Mouse (Mus musculus) kidney, embryonic 16.5 days (tissue): Measurements from ENCODE around the gene Gm16253. TPM values are rescaled to one million over a fixed set of nuclear protein-coding genes. Genes with fewer than 3 reads are reported as not detected.

Experiments
- ATAC-seq: fragments of 200-750 bp; cut with Nextera tagmentation; 2 replicates; pipeline ENCODE4 v1.8.0; 2017; ENCODE audit warnings: moderate TSS enrichment; ENCODE audit not compliant: low FRiP score, low TSS enrichment
- H3K27ac ChIP-seq: fragments of 300-500 bp; sonication (generic); 2 replicates; pipeline ENCODE4 v1.5.1; 2014; ENCODE audit warnings: low read length
- H3K27me3 ChIP-seq: fragments of 300-500 bp; sonication (generic); 2 replicates; pipeline ENCODE4 v1.6.1; 2014; ENCODE audit warnings: low read length, control low read depth, mixed read lengths; ENCODE audit not compliant: insufficient read depth
- H3K36me3 ChIP-seq: fragments of 300-500 bp; sonication (generic); 2 replicates; pipeline ENCODE4 v1.6.1; 2014; ENCODE audit warnings: low read length, control low read depth, mixed read lengths; ENCODE audit not compliant: insufficient read depth
- H3K4me1 ChIP-seq: fragments of 300-500 bp; sonication (generic); 2 replicates; pipeline ENCODE4 v1.6.1; 2014; ENCODE audit warnings: low read length, control low read depth, mixed read lengths; ENCODE audit not compliant: insufficient read depth
- H3K4me2 ChIP-seq: fragments of 300-500 bp; sonication (generic); replicated peaks from 2 replicates; pipeline ENCODE4 v1.6.1; 2014; ENCODE audit warnings: low read depth, low read length
- H3K4me3 ChIP-seq: fragments of 300-500 bp; sonication (generic); 2 replicates; pipeline ENCODE4 v1.5.1; 2014; ENCODE audit warnings: mild to moderate bottlenecking, low read length
- H3K9ac ChIP-seq: fragments of 300-500 bp; sonication (generic); replicated peaks from 2 replicates; pipeline ENCODE4 v1.6.1; 2014; ENCODE audit warnings: low read length
- H3K9me3 ChIP-seq: fragments of 300-500 bp; sonication (generic); 2 replicates; pipeline ENCODE4 v1.6.1; 2016; ENCODE audit warnings: low read length, control low read depth
- WGBS: fragments of 180-500 bp; shearing (Covaris S2); extraction: QIAGEN DNeasy Blood & Tissue Kit; methylation state at CpG from one replicate; pipeline ENCODE4 v1.1.7; 2014; 5-methylcytosine and 5-hydroxymethylcytosine counted together
- polyA plus RNA-seq: library from polyadenylated mRNA; unstranded; fragments of >200 nt; fragmentation: Nextera tagmentation; extraction: Ambion mirVana; gene quantifications from 2 replicates; pipeline ENCODE4 v1.2.1, GENCODE M21; 2015

Gm16253 gene
- polyA plus RNA-seq, 1 experiment from 2014 or later = 1.3 TPM

DNA sequence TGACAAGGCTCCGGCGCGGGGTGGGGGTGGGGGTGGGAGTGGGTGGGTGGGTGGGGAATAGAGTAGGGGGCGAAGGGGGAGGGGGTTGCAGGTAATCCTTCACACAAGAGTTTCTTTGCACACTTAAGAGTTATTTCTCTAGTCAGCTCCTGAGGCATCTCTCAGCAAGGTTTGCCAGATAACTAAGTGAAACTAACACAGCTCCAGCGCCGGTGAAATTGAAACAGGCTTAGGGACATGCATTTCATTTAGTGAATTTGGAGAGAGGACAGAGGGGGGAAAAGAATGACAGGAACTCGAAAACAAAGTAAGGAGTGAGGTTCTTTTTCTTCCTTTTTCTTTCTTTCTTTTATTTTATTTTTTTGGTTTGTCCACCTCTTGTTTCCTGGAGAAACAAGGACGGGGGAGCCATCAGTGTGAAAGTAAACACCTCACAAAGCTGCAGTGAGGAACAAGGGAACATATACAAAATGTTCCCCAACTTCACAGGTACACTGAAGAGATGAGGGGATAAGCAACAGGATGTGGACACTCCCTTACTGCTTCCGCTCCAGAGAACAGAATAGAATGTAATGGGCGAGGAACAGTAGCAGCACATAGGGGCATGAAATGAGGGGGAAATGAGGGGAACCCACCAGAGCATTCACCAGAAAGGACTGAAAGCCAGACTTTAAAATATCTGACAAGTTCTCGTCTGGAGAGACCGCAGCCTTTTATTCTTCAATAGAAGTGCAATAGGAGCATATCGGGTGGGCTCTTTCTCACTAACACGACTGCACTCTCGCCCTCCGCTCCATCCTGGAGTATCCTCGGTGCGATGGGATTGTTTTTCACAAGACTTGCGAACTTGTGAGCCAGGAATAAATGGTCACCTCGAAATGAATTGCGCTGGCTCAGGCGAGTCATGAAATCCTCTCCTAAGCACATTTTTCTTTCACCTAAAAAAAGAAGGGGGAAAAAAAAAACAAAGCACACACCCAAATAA, 19.8 kb upstream of the Gm16253 start:
- peaks cover 20% of the 10 kb centered on the region for H3K36me3 ChIP-seq
- peaks cover 52% of the 10 kb centered on the region for H3K4me1 ChIP-seq
- H3K9me3 ChIP-seq = no peaks in the 10 kb centered on the region
- peak overlapping the region; percentile 89 for H3K4me2 ChIP-seq
- peak overlapping the region; percentile 85 for H3K9ac ChIP-seq
- ATAC-seq = no peak
- WGBS = 6% methylated on average over 22 of the region's 22 CpGs
- H3K27ac ChIP-seq = peak overlapping the region; percentile 98
- H3K27me3 ChIP-seq = no peaks in the 10 kb centered on the region
- H3K4me3 ChIP-seq = peak overlapping the region; percentile 93

DNA sequence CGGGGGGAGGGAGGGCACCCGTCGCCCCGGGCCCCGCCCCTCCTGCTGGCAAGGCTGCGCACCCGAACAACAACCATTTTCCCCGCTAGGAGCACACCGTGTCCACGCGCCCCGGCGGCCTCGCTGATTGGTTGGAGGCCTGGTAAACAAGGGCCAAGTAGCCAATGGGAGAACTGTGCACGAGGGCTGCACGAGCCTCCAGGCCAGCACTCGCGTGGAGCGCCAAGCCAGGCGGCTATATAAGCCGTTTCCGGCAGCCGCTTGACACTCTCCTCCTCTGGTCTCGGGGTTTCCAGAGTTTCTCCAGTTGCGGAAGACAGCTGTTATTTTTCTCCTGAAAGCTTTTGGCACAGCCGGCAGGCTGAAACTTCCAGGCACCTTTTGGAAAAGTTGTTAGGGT, 19.1 kb upstream of the Gm16253 start, which contains the start of gene Txnip:
Gene Txnip, plus strand, starts transcription at position 264 of the 400 bp plus-strand sequence.
- Histone ChIP-seq H3K9me3 (no peaks in the 10 kb centered on the region), H3K9ac (peak within 1 kb of the TSS; percentile 97), H3K4me3 (peak within 1 kb of the TSS; percentile 93), H3K27ac (peak within 1 kb of the TSS; percentile 98), H3K27me3 (no peaks in the 10 kb centered on the region), H3K4me1 (peaks cover 54% of the 10 kb centered on the region), H3K4me2 (peak within 1 kb of the TSS; percentile 89), H3K36me3 (peaks cover 20% of the 10 kb centered on the region)
- under 1% methylated on average over 26 of the region's 26 CpGs for WGBS
- peak; percentile 99 for ATAC-seq

GRCm38 (mm10) chr3:96558159-96558558, 18.6 kb upstream of the Gm16253 start:
- Histone ChIP-seq H3K9me3 (no peaks in the 10 kb centered on the region), H3K27me3 (no peaks in the 10 kb centered on the region), H3K9ac (peak overlapping the region; percentile 97), H3K4me2 (peak overlapping the region; percentile 73), H3K4me1 (peaks cover 54% of the 10 kb centered on the region), H3K36me3 (peaks cover 20% of the 10 kb centered on the region), H3K4me3 (peak overlapping the region; percentile 93), H3K27ac (peak overlapping the region; percentile 97)
- 0% methylated on average over 17 of the region's 17 CpGs for WGBS
- no peak; the same call in 1 of the 2 replicates for ATAC-seq

- peaks cover 20% of the 10 kb centered on the region for H3K36me3 ChIP-seq
- no peak for ATAC-seq
- H3K4me1 ChIP-seq = peaks cover 54% of the 10 kb centered on the region
- peak overlapping the region; percentile 93 for H3K4me3 ChIP-seq
- peak overlapping the region; percentile 73 for H3K4me2 ChIP-seq
- H3K9me3 ChIP-seq = no peaks in the 10 kb centered on the region
- no peaks in the 10 kb centered on the region for H3K27me3 ChIP-seq
- WGBS = 18% methylated on average over 10 of the region's 10 CpGs
- H3K27ac ChIP-seq = peak overlapping the region; percentile 97
- peak overlapping the region; percentile 97 for H3K9ac ChIP-seq
Measured at GRCm38 (mm10) chr3:96558668-96559196, 18.1 kb upstream of the Gm16253 start.

DNA sequence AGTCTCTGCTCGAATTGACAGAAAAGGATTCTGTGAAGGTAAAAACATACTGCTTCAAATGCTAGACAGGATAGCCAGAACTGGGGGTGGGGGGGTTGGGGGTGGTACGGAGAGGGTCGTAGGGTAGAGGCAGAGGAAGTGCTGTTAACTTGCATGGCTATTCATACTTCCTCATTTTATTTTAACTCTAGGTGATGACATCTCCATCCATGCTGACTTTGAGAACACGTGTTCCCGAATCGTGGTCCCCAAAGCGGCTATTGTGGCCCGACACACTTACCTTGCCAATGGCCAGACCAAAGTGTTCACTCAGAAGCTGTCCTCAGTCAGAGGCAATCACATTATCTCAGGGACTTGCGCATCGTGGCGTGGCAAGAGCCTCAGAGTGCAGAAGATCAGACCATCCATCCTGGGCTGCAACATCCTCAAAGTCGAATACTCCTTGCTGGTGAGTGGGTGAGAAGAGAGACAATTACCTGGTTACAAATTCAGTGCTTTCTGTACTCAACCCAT, 17.3 kb upstream of the Gm16253 start:
- Histone ChIP-seq H3K27me3 (no peaks in the 10 kb centered on the region), H3K4me1 (peaks cover 60% of the 10 kb centered on the region), H3K4me3 (peak overlapping the region; percentile 93), H3K9me3 (no peaks in the 10 kb centered on the region), H3K4me2 (peak overlapping the region; percentile 73), H3K36me3 (peaks cover 20% of the 10 kb centered on the region), H3K9ac (peak overlapping the region; percentile 97), H3K27ac (peak overlapping the region; percentile 75; the same call in 1 of the 2 replicates)
- WGBS = 60% methylated on average over 12 of the region's 12 CpGs
- ATAC-seq = no peak

DNA sequence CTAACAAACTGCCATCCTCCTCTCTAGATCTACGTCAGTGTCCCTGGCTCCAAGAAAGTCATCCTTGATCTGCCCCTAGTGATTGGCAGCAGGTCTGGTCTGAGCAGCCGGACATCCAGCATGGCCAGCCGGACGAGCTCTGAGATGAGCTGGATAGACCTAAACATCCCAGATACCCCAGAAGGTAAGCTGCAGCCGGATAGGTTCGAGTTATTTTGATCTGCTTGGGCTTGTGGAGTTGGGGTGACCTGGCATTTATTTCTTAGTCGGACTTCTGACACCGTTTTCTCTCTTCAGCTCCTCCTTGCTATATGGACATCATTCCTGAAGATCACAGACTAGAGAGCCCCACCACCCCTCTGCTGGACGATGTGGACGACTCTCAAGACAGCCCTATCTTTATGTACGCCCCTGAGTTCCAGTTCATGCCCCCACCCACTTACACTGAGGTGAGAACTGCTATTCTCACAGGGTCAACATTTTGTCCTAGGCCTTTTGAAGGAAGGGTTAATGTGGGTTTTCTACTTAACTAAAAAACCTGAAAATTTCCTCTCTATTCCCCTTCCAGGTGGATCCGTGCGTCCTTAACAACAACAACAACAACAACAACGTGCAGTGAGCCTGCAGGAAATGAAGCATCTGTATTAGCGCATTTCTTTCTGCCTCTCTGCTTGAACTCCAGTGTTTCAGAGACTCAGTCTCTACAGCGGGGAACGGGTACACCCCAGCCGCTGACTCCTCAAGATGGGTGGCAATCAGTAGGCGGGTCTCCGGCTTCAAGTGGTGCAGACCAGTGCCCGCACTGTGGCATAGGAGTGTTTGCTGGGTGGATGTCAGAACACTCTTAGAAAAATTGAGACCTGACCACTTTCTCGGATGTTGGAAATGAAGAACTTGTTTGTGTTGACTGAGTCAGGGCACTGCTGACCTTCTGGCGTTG, 16.6 kb upstream of the Gm16253 start:
- Histone ChIP-seq H3K27ac (peak overlapping the region; percentile 75), H3K27me3 (no peaks in the 10 kb centered on the region), H3K4me2 (peak overlapping the region; percentile 73), H3K9ac (peak overlapping the region; percentile 97), H3K9me3 (no peaks in the 10 kb centered on the region), H3K4me3 (peak overlapping the region; percentile 93), H3K36me3 (peaks cover 20% of the 10 kb centered on the region), H3K4me1 (peaks cover 60% of the 10 kb centered on the region)
- 62% methylated on average over 23 of the region's 23 CpGs for WGBS
- ATAC-seq = no peak

- H3K27me3 ChIP-seq = no peaks in the 10 kb centered on the region
- peak overlapping the region; percentile 75 for H3K27ac ChIP-seq
- H3K4me3 ChIP-seq = peak overlapping the region; percentile 93
- H3K36me3 ChIP-seq = peaks cover 20% of the 10 kb centered on the region
- H3K4me1 ChIP-seq = peaks cover 52% of the 10 kb centered on the region
- peak overlapping the region; percentile 97 for H3K9ac ChIP-seq
- no peaks in the 10 kb centered on the region for H3K9me3 ChIP-seq
- WGBS = 66% methylated on average over 9 of the region's 9 CpGs
- H3K4me2 ChIP-seq = peak overlapping the region; percentile 73
- no peak for ATAC-seq
Measured at GRCm38 (mm10) chr3:96560881-96561668, 15.7 kb upstream of the Gm16253 start.

- ATAC-seq = no peak
- peak overlapping the region; percentile 84 for H3K27ac ChIP-seq
- peaks cover 47% of the 10 kb centered on the region for H3K4me1 ChIP-seq
- peak overlapping the region; percentile 73 for H3K4me2 ChIP-seq
- H3K36me3 ChIP-seq = peaks cover 20% of the 10 kb centered on the region
- no peaks in the 10 kb centered on the region for H3K27me3 ChIP-seq
- WGBS = 31% methylated on average over 10 of the region's 10 CpGs
- peak overlapping the region; percentile 93 for H3K4me3 ChIP-seq
- H3K9me3 ChIP-seq = no peaks in the 10 kb centered on the region
- peak overlapping the region; percentile 56 for H3K9ac ChIP-seq
Measured at GRCm38 (mm10) chr3:96561946-96562681, 14.7 kb upstream of the Gm16253 start.
